Mouse (Mus musculus) heart, embryonic 10.5 days (tissue): ENCODE results near the gene Tmem40. TPM values are rescaled to one million over a fixed set of nuclear protein-coding genes. Genes with fewer than 3 reads are reported as not detected.

Source experiments
- DNase-seq: peaks from one replicate; pipeline ENCODE4 v3.0.0-alpha.2; 2017; ENCODE audit warnings: low spot score
- H3K27ac ChIP-seq: fragments of 300-500 bp; sonication (generic); 2 replicates; pipeline ENCODE4 v1.5.1; 2016; ENCODE audit warnings: mild to moderate bottlenecking
- H3K27me3 ChIP-seq: fragments of 300-500 bp; sonication (generic); 2 replicates; pipeline ENCODE4 v1.6.1; 2016; ENCODE audit warnings: mild to moderate bottlenecking; ENCODE audit not compliant: poor library complexity, insufficient read depth, severe bottlenecking
- H3K36me3 ChIP-seq: fragments of 300-500 bp; sonication (generic); 2 replicates; pipeline ENCODE4 v1.6.1; 2016; ENCODE audit warnings: mild to moderate bottlenecking, moderate library complexity
- H3K4me1 ChIP-seq: fragments of 300-500 bp; sonication (generic); 2 replicates; pipeline ENCODE4 v1.6.1; 2016; ENCODE audit warnings: mild to moderate bottlenecking
- H3K4me3 ChIP-seq: fragments of 300-500 bp; sonication (generic); 2 replicates; pipeline ENCODE4 v1.5.1; 2016; ENCODE audit warnings: mild to moderate bottlenecking, moderate library complexity
- H3K9me3 ChIP-seq: fragments of 300-500 bp; sonication (generic); 2 replicates; pipeline ENCODE4 v1.6.1; 2016; ENCODE audit warnings: mild to moderate bottlenecking, moderate library complexity
- WGBS: fragments of 180-500 bp; shearing (Covaris S2); methylation state at CpG from one replicate; pipeline ENCODE4 v1.1.7; 2016; 5-methylcytosine and 5-hydroxymethylcytosine counted together
- polyA plus RNA-seq: library from polyadenylated mRNA; unstranded; fragments of >200 nt; fragmentation: Nextera tagmentation; extraction: Ambion mirVana; gene quantifications from 2 replicates; pipeline ENCODE4 v1.2.1, GENCODE M21; 2016

The Tmem40 gene
- polyA plus RNA-seq, 1 experiment from 2014 or later = 3.3 TPM

DNA sequence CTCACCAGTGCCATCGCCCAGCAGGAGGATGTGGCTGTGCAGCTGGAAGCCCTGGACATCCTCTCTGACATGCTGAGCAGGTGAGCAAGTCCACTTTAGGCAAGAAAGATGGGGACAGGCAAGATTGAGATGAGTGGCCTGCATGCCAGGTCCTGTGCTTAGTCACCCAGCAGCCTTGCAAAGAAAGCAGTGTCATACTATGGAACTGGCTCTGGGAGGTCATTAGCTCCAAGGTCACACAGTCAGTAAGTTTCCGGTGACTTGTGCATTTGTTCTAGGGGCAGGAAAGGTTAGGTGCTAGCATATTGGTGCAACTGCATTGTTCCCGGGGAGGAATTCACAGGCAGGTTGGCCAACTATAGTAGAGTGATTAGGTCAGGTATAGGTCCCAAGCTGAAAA is 20.6 kb upstream of the Tmem40 start:
- Histone ChIP-seq H3K4me3 (no peak overlapping the region), H3K4me1 (peaks cover 15% of the 10 kb centered on the region), H3K9me3 (no peaks in the 10 kb centered on the region), H3K27me3 (no peaks in the 10 kb centered on the region), H3K36me3 (peaks cover 95% of the 10 kb centered on the region), H3K27ac (no peak overlapping the region)
- DNase-seq = no peak
- 86% methylated on average over 3 of the region's 3 CpGs for WGBS

DNA sequence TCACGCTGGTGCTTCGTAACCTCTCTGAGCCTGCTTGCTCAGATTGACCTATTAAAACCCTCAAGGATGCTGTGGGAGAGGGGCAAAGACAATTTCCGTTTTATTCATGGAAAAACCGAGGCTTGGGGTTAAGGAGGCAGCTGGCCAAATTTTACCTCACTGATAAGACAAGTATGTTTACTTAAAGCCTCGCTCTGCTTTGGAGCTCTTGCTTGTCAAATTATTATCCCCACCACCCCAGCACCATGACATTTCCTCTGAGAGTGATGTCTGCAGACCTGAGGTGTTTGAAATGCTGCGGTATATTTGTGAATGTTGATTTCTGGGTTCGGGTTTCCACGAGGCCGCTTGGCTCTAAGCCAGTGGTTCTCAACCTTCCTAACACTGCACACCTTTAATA is 14.2 kb upstream of the Tmem40 start:
- Histone ChIP-seq H3K27ac (peak overlapping the region; percentile 97), H3K4me1 (peaks cover 34% of the 10 kb centered on the region), H3K36me3 (peaks cover 36% of the 10 kb centered on the region), H3K4me3 (peak overlapping the region; percentile 82), H3K9me3 (no peaks in the 10 kb centered on the region), H3K27me3 (no peaks in the 10 kb centered on the region)
- no peak for DNase-seq
- 32% methylated on average over 9 of the region's 9 CpGs for WGBS

DNA sequence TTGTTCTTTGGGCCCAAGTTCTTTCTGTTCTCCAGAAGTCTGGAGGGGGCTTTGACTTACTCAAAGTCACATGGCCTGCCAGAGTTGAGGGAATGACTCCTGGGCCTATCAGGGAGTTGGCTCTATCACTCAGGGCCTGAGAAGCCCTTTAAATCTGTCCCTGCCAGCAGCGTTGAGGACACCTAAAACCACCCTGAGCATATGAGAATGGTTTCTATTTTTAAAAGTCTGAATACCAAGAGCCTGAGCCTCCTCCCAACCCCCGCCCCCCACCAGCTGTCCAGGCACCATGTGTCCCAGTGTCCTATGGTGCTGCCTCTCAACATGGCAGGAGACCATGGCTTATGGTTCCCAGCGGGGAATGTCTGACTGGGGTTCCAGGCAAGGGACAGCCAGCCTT is 13.6 kb upstream of the Tmem40 start:
- Histone ChIP-seq H3K36me3 (peaks cover 30% of the 10 kb centered on the region), H3K4me1 (peaks cover 34% of the 10 kb centered on the region), H3K27me3 (no peaks in the 10 kb centered on the region), H3K4me3 (peak overlapping the region; percentile 82), H3K27ac (peak overlapping the region; percentile 97), H3K9me3 (no peaks in the 10 kb centered on the region)
- peak; percentile 86 for DNase-seq
- 36% methylated on average over 3 of the region's 3 CpGs for WGBS

DNA sequence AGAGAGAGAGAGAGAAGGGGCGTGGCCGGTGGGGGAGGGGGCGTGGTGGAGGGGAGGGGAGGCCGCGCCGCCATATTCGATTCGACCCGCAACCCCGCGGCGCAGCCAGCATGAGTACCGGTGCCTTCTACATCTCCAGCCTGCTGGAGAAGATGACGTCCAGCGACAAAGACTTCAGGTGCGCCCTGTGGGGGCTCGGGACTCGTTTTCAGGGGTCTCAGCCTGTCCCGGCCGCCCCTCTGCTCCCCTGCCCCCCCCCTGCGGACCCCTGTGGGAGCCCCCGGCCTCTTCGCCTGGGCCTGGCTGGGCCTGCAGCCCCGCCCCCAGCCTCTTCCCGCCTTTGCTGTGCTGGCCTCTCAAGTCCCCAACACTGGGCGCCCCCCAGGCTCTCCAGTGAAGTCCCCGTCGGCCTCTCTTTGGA is 12.3 kb upstream of the Tmem40 start, which contains the start of gene Cand2:
Gene Cand2 (plus strand): TSS at position 38 of the 421 bp plus-strand sequence.
- Histone ChIP-seq H3K4me3 (peak within 1 kb of the TSS; percentile 82), H3K4me1 (peaks cover 34% of the 10 kb centered on the region), H3K9me3 (no peaks in the 10 kb centered on the region), H3K27ac (peak within 1 kb of the TSS; percentile 97), H3K27me3 (no peaks in the 10 kb centered on the region), H3K36me3 (peaks cover 17% of the 10 kb centered on the region)
- DNase-seq = peak; percentile 90
- 0% methylated on average over 22 of the region's 28 CpGs for WGBS

DNA sequence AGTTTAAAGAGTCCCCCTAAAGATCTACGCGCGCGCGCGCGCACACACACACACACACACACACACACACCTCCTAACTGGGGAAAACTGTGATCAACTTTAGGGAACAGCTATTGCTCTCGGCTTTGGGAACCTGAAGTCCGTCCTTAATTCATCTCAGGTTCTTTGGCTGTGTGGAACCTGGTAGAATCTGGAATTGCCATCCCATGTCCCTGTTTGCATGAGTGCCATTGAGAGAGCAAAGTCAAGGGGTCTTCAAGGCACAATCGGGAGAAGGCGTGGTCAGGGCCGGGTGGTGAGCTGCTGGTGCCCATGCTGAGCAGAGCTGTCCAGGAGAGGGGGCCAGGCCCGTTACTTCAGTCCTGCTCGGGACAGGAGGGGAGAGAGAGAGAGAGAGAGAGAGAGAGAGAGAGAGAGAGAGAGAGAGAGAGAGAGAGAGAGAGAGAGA is 11.8 kb upstream of the Tmem40 start:
- peak; percentile 88 for DNase-seq
- no peaks in the 10 kb centered on the region for H3K9me3 ChIP-seq
- peaks cover 34% of the 10 kb centered on the region for H3K4me1 ChIP-seq
- peak overlapping the region; percentile 82 for H3K4me3 ChIP-seq
- H3K27ac ChIP-seq = peak overlapping the region; percentile 97
- H3K27me3 ChIP-seq = no peaks in the 10 kb centered on the region
- peaks cover 13% of the 10 kb centered on the region for H3K36me3 ChIP-seq
- WGBS = 2% methylated on average over 14 of the region's 14 CpGs

DNA sequence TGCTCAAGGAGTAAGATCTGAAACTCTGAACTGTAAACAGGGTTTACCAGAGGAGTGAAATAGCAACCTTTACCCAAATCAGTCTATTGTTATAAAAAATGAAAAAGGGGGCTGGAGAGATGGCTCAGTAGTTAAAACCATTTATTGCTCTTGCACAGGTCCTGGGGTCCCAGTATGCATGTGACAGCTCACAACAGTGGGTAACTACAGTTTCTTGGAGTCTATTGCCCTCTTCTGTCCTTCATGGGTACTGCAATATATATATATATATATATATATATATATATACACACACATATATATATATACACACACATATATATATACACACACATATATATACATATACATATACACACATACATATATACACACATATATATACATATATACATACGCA is 10.4 kb upstream of the Tmem40 start:
- Histone ChIP-seq H3K27me3 (no peaks in the 10 kb centered on the region), H3K4me3 (no peak overlapping the region), H3K9me3 (no peaks in the 10 kb centered on the region), H3K27ac (no peak overlapping the region), H3K4me1 (peaks cover 31% of the 10 kb centered on the region), H3K36me3 (peaks cover 3% of the 10 kb centered on the region; the same call in 1 of the 2 replicates)
- WGBS = 75% methylated on average over 1 of the region's 1 CpGs
- no peak for DNase-seq

DNA sequence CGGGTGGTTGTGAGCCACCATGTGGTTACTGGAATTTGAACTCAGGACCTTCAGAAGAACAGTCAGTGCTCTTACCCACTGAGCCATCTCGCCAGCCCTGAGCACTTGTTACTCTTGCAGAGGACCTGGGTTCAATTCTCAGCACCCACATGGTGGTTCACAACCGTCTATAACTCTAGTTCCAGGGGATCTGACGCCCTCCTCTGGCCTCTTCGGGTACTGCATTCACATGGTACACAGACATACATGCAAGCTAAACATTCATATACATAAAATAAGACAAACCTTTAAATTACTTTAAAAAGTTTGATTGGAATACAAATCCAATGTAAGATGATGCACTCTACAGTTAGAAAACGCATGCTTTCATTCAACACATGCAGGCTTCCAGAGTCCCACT is 10.0 kb upstream of the Tmem40 start:
- H3K27me3 ChIP-seq = no peaks in the 10 kb centered on the region
- H3K4me3 ChIP-seq = no peak overlapping the region
- no peak overlapping the region for H3K27ac ChIP-seq
- no peak for DNase-seq
- 75% methylated on average over 6 of the region's 6 CpGs for WGBS
- H3K9me3 ChIP-seq = no peaks in the 10 kb centered on the region
- H3K36me3 ChIP-seq = no peaks in the 10 kb centered on the region
- peaks cover 32% of the 10 kb centered on the region for H3K4me1 ChIP-seq

DNA sequence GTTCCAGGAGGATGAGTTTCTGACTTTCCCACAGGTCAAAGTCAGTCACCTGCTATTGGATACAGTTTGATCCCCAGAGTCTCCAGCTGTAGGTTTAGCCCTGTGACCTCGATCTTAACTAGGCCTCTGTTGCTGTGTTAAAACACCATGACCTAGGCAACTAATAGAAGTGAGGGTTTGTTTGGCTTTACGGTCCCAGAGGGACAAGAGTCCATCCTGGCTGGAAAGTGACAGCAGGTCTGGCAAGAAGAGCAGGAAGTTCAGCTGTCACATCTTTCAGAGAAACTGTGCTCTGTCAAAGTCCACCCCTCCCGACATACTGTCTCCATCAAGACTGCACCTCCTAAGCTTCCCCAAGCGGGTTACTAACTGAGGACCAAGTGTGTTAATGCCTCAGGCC is 8.6 kb upstream of the Tmem40 start:
- 53% methylated on average over 4 of the region's 4 CpGs for WGBS
- Histone ChIP-seq H3K27me3 (no peaks in the 10 kb centered on the region), H3K4me3 (no peak overlapping the region), H3K36me3 (no peaks in the 10 kb centered on the region), H3K4me1 (peaks cover 19% of the 10 kb centered on the region), H3K9me3 (no peaks in the 10 kb centered on the region), H3K27ac (no peak overlapping the region)
- no peak for DNase-seq

DNA sequence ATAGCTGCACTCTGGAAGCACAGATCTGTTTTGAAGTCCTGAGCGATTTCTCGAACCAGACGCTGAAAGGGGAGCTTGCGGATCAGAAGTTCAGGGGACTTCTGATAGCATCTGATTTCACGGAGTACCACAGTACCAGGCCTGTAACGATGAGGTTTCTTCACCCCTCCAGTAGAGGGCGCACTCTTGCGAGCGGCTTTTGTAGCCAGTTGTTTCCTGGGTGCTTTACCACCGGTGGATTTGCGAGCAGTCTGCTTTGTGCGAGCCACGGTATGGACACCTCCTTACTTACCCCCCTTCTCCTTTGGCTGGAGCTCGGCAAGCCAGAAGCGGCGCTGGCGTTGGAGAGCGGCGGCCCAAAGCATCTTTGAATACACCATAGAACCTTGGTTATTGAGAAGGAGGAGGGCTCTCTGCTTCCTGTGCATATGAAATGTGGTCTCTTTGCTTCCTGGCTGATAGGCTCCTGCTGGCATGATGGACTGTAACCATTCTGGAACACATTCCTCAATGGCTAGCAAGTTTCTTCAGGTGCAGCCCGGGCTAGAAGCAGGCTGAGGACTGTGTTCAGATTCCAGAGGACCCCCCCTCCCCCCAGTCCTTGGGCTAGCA is 8.0 kb upstream of the Tmem40 start:
- H3K9me3 ChIP-seq = no peaks in the 10 kb centered on the region
- WGBS = 82% methylated on average over 17 of the region's 20 CpGs

DNA sequence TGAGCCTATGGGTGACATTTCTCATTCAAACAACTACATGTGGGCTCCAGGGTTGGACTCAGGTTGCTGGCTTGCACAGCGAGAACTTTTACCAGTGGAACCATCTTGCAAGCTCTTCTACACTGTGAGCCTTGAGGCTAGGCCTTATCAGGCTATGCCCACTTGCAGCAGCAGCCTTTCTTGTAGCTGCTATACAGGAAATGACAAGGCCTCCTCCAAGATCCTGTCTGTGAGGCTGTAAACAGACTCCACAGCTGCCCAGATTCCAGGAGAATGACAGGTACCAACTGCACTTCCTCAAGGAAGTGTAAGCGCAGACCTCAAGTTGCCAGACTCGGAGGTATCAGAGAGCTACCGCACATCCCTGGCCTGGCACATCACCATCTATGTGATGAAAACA is 6.0 kb upstream of the Tmem40 start:
- 48% methylated on average over 4 of the region's 4 CpGs for WGBS

More for the DNA sequence above, 8.0 kb upstream of the Tmem40 start:
- Histone ChIP-seq H3K27me3 (no peaks in the 10 kb centered on the region), H3K27ac (no peak overlapping the region), H3K4me1 (peaks cover 12% of the 10 kb centered on the region; the same call in 1 of the 2 replicates), H3K4me3 (no peak overlapping the region), H3K36me3 (no peaks in the 10 kb centered on the region)
- no peak for DNase-seq

DNA sequence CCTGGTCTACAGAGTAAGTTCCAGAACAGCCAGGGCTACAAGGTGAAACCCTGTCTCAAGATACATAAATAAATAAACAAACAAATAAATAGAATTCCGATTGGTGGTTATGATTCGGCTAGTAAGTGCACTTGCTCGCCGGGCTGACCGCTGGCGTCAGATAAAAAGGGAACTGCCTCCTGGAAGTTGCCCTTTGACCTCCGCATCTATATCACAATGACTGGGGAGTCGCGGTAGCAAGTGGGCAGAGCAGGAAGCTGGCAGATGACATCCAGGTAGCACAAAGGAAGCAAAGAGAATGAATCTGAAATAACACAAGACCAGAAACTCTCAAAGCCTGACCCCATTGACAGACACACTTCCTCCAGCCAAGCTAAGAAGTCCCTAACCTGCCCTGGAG is 5.1 kb upstream of the Tmem40 start:
- H3K9me3 ChIP-seq = no peaks in the 10 kb centered on the region
- H3K27ac ChIP-seq = no peak overlapping the region; the same call in 1 of the 2 replicates
- no peaks in the 10 kb centered on the region for H3K27me3 ChIP-seq
- no peaks in the 10 kb centered on the region for H3K36me3 ChIP-seq
- H3K4me1 ChIP-seq = peaks cover 31% of the 10 kb centered on the region
- 54% methylated on average over 9 of the region's 9 CpGs for WGBS
- DNase-seq = no peak
- no peak overlapping the region for H3K4me3 ChIP-seq

More for the DNA sequence above, 6.0 kb upstream of the Tmem40 start:
- no peaks in the 10 kb centered on the region for H3K36me3 ChIP-seq
- H3K4me1 ChIP-seq = peaks cover 25% of the 10 kb centered on the region
- no peak overlapping the region; the same call in 1 of the 2 replicates for H3K27ac ChIP-seq
- no peaks in the 10 kb centered on the region for H3K9me3 ChIP-seq
- H3K27me3 ChIP-seq = no peaks in the 10 kb centered on the region
- no peak for DNase-seq
- no peak overlapping the region for H3K4me3 ChIP-seq

DNA sequence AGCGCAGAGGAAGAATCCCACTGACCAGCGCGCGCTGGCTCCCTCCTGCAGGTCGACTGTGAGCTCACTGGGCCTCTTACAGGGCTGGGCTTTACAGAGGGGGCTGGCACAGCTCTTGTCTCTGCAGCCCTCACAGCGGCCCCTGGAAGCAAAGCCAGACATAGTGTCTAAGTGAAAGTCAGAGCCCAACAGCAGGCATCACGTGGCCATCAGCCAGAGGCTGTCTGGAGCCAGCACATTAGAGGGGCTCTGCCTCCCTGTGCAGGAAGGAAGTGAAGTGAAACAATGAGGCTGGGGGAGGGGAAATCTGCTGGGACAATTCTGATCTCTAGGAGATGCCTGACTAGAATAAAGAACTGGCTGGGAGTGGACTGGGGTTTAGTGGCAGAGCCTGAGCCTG is 2.0 kb upstream of the Tmem40 start:
- Histone ChIP-seq H3K27me3 (no peaks in the 10 kb centered on the region), H3K9me3 (no peaks in the 10 kb centered on the region), H3K4me1 (peaks cover 59% of the 10 kb centered on the region), H3K36me3 (no peaks in the 10 kb centered on the region), H3K4me3 (0 out of 2 replicates have a peak overlapping the region, but pooled peaks have one; percentile 19), H3K27ac (peak overlapping the region; percentile 87)
- WGBS = 2% methylated on average over 7 of the region's 7 CpGs
- peak; percentile 96 for DNase-seq

DNA sequence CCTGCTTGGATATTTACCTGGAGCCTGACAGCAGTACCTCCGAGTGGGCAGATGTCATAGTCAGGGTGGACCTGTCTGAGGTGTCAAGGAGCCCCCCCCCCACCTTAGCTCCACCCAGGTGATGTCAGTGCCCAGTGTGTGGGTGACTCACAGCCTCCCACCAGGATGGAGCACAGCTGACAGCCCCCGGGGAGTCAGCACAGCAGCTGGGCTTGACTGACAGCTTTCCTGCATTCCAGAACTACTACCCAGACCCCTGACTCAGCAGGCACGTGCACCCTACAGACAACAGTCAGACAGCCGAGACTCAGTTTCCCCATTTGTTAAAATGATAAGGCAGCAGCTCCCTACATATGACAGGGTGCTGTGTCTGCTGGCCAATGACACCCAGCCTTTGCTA is 1.2 kb downstream of the Tmem40 start:
- no peak overlapping the region for H3K4me3 ChIP-seq
- H3K27me3 ChIP-seq = no peaks in the 10 kb centered on the region
- no peaks in the 10 kb centered on the region for H3K36me3 ChIP-seq
- 36% methylated on average over 4 of the region's 4 CpGs for WGBS
- H3K9me3 ChIP-seq = no peaks in the 10 kb centered on the region
- no peak for DNase-seq
- H3K4me1 ChIP-seq = peaks cover 56% of the 10 kb centered on the region
- peak overlapping the region; percentile 80; the same call in 1 of the 2 replicates for H3K27ac ChIP-seq
